Mouse (Mus musculus) left cerebral cortex, adult 9 months (tissue): ENCODE results near the gene Arhgef19.

Experiments used
- DNase-seq, 2 experiments: peaks; one replicate each; pipeline ENCODE4 v3.0.0; 2022; ENCODE audit warnings: low spot score in 2 of 2

Arhgef19 gene

DNA sequence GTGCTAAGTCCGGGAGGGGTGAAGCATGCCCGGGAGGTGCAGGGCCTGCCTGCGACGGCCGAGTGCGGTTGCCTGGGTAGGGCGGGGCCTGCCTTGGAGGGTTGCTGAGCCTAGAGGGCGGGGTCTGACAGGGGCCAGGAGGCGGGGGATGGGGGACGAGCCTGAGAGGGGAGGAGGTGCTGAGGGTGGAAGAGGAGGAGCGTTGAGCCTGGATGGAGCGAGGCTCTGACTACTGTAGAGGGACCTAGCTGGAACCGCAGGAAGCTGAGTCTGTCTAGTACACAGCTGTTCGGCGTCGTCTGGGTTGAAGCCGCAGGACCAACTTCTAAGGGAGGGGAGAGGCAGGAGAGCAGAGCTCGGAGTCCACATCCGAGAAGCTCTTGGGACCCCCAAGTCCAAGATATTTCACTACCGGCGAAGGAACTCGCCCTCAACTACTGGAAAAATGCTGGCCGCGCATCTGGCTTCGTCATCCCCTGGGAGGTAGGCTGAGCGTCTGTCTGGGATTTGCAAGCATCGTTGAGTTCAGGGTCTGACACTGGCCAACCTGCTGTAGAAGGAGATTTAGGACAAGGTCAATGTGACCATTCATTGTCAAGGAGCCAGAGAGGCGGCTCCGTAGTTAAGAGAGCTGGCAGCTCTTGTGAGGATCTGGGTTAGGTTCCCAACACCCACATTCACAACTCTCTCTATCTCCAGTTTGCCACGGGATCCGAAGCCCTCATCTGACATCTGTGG lies at the start of gene Arhgef19:
Arhgef19 (plus strand) TSS at position 112 of the 738 bp plus-strand sequence.
- peak in 1 of 2 experiments; percentile 58 for DNase-seq

DNA sequence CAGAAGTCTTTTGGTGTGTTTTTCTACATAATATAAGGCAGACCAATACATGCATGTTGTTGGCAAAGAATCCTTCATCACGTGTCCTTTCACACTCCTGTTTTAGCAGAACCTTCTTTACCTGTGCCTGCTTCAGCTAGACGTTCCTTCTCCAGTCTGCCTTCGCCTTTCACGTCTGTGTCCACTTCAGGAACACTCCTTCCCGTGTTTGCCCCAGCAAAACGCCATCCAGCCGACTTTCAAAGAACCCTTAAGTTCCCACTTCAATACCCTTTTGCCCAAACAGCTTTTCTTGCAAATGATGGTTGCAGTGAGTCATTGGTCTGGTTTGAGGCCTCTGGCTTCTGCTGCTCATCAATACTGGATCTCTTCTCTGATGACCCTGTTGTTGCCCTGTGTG lies 48.0 kb upstream of the Arhgef19 start:
- DNase-seq = no peak

DNA sequence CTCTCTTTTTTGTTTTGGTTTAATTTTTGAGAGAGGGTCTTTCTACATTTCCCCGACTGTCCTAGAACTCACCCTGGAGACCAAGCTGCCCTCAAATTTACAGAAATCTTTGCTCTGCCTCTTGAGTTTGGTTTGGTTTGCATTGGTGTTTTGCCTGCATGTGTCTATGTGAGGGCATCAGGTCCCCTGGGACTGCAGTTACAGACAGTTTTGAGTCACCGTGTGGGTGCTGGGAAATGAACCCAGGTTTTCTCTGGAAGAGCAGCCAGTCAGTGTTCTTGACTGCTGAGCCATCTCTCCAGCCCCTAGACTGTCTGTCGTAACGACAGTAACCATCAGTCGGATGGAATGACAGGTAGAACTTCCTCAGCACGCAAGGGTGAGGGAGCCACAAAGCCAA lies 44.7 kb upstream of the Arhgef19 start:
- DNase-seq = no peak

DNA sequence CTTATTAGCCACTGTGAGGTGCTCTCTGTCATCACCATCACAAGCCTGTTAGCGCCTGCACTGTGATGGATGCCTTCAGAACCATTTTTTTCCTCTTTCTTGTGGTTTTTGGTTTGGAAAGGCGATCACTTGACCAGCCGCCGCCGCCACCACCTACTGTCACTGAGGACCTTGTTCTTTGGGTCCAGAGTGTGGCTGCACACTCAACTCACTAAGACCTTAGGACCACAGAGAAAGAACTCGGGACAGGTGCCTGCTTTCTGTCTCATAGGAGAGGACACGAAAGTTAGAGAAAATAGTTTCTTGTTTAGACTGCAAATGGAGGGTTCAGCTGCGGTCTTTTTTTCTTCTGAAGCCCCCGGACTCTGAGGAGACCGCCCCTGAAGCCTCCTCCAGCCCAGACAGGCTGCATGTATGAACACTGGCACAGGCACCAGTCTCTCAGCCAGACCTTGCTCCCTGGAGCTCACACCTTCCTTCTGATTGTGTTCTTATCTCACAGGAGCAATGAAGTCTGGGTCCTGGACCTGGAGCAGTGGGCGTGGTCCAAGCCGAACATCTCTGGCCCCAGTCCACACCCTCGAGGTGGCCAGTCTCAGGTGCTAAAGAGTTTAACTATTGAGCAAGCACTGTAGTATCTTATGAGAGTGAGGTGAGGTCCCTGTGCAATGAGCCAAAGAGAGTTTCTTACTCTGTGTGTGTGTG lies 42.2 kb upstream of the Arhgef19 start:
- DNase-seq = no peak

DNA sequence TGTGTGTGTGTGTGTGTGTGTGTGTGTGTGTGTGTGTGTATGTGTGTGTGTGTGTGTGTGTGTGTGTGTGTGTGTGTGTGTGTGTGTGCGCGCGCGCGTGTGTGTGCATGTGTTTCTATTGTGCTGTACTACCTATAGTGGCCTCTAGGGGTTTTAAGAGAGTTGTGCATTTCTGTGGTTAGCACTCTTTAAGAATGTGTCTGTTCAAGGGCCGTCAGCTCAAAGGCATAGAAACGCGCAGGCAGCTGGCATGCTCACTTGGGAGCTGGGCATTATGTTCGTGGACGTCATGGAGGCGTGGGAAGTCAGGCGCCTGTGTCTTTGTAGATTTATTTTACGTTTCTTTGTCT lies 41.6 kb upstream of the Arhgef19 start:
- no peak for DNase-seq

DNA sequence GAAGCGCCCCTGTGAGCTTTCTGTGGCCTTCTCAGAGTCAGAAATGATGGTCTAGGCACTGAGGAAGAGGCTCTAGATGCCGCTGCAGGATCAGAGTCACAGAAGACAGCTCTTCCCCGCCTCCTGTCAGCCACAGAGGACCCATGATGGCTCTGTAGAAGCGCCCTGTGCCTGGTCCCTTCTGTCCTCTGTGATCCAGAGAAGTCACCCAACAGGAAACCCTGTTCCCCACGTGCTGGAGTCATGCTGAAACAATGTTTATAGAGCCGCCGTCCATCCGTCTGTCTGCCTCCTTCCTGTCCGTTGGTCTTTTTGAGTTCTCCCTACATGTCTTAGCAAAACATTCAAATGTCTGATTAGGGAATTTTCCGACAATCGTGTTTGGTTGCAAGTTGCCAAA lies 38.4 kb upstream of the Arhgef19 start:
- DNase-seq = no peak

DNA sequence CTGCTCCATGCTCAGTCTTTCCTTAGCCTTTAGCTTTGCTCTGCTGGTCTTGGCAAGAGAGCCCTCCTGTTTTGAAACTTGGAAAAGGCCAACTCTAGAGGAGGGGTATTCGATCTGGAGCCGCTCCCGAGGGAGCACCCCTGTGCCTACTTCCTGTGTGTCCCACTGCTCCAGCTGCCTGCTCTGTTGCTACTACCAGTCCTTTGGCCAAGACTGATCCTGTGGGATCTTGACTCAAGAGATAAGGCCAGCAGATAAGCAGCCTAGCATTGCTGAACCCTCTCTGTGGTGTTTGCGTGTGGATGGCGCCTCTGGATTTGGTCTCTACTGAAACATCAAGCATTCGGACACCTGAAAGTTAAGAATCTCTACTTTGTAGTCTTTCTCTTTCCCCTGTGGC lies 37.1 kb upstream of the Arhgef19 start:
- no peak for DNase-seq

DNA sequence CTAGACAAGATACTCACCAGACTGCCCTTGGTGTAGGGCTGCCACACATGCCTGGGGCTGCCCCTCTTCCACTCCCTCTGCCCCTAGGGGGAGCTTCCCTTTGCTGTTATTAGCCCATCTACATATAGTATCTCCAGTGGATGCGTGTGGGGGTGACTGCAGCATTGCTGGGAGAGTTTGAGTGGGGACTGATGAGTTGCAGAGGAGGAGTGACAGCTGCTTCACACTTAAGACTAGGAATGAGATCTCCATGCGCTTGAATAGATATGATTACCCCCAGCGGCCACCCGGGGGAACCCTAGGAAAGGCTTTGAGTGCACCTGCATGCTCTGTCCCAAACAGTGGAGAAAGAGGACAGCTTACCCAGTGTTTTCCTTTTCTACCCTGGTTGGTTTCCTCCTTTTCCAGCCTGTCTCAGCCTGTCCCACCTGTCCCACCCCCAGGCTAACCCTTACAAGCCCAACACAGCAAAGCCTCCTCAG lies 34.7 kb upstream of the Arhgef19 start:
- DNase-seq = peak in 1 of 2 experiments; percentile 40

DNA sequence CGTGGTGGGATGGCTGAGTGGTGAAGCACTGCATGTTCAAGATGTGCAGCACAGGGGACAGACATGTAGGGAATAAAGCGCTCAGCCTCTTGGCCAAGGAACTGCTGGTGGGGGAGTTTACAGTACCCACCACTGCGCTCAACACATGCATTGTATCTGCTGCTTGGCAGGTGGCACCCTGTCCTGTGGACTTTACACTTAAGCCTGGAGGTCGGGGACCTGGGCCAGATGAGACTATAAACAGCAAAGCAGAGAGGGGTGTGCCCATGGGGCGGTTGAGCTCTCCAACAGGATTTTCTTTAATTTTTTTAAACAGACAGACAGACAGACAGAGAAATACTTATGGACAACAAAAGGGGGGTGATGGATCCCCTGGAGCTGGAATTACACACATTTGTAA lies 32.2 kb upstream of the Arhgef19 start:
- DNase-seq = no peak

DNA sequence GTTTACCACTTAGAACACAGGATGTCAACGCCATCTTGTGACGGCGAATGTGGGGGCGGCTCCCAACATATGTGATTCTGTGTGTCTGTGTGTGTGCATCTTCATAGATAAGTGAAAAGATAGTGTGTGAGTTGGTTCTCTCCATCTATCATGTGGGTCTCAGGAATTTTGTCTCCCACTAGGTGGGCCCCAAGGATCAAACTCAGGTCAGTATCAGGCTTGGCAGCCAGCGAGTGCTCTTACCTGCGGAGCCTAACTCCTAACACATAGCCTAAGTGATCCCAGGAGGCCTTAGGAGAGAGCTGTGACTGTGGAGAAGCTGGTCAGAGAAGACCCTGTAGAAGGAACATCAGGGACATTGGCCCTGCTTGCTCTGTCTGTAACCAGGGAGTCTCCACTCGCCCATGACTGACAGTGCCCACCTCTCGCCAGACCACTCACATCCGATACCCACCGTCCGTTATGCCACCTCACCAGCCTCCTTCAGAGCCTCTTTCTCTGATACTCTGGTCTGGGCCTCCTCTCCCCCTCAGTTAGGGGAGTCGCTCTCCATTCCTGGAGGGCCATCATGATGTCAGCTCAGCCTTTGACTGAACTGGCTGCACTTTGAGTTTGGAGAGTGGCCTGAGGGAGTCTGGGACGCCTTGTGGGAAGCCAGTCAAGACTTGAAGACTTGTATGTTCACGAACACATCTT lies 28.6 kb upstream of the Arhgef19 start:
- DNase-seq = no peak

DNA sequence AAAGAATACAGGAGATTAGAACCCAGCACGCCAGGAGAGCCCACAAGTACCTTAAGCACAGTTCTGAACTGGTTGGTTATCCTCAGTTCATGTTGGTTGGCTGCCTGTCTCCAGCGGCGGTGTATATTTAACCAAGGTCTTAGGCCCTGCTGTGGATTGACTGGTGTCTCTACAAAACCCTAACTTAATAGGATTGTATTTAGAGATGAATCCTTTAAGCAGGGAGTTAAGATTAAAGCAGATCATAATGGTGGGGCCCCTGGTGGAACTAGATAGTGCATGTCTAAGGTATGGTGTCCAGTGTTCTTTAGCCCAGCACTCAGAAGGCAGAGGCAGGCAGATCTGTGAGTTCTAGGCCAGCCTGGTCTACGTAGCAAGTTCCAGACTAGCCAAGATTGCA lies 27.7 kb upstream of the Arhgef19 start:
- no peak for DNase-seq

DNA sequence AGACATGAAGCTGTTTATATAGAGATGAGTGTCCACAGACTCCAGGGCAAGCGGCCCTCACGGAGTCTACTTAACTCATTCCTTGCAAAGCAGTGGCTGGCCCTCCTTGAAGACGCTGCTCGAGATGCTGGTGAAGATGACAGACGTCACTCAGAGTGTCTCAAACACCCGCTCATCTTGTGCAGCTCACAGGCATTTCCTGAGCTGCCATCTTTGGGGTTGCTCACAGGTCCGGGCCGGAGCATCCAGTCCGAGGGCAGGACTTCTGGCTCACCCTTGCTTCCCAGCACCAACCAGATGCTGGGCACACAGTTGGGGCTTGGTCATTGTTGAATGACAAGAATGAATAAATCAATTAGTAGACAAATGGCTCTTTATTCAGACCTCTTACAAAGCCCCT lies 26.4 kb upstream of the Arhgef19 start:
- no peak for DNase-seq

DNA sequence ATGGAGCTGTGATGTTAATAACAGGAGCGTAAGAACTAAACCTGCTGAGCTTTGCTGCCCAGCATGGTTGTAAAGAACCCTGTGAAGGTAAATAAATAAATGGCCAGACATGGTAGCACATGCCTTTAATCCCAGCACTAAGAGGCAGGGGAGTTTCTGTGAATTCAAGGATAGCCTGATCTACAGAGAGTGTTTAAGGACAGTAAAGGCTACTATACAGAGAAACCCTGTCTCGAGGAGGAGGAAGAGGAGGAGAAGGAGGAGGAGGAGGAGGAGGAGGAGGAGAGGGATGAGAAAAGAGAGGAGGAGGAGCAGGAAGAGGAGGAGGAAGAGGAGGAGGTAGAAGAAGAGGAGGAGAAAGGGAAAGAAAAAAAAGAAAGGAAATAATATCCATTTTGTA lies 26.0 kb upstream of the Arhgef19 start:
- no peak for DNase-seq

DNA sequence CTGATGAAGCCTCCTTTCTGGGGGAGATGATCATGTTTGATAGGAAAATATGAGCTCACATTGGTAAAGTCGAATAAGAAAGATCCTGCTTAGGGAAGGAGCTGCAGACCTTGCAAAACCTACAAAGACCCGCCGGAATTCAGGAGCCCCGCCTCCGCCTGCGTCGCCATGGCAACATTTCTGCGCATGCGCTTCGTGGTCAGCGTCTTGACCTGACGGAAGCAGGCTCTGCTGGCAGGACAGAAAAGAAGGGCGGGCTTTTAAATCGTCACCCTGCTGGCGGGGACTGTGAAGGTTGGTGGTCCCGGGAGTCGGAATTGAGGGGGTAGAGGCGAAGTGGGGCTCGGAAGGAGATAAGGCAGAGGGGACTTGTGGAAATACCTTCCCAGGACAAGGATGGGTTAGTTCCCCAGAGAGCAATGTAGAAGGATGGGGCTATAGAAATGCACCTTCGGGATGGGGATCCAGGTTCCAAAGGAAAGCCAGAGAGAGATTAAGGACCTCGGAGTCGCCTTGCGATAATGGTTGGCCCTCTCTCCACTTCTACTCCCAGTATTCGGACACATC lies 25.4 kb upstream of the Arhgef19 start, which contains the start of gene Rsg1:
Rsg1 (plus strand) TSS at position 187 of the 567 bp plus-strand sequence.
- peak; percentile 81 to 96 for DNase-seq

DNA sequence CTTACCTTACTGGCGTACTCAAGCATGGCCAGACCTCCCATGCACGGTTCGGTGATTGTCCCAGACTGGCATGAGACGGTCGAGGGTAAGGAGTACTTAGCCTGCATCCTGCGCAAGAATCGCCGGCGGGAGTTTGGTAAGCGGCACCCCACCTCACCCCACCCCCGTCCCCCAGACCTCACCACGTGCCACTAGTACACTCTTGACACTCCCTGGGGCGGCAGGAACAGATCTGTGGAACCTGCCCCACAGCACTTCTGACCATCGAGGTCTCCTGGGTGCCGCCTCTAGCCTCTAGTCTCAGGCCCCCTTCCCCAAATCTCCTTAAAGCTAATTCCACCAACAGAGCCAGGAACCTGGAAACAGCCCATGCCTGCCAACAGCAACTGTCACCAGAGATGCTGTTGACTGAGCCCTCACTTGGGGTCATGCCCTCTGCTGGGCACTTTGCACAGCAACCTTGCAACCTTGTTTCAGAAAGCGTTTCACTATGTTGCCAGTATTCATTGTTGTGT lies 24.9 kb upstream of the Arhgef19 start:
- DNase-seq = no peak

DNA sequence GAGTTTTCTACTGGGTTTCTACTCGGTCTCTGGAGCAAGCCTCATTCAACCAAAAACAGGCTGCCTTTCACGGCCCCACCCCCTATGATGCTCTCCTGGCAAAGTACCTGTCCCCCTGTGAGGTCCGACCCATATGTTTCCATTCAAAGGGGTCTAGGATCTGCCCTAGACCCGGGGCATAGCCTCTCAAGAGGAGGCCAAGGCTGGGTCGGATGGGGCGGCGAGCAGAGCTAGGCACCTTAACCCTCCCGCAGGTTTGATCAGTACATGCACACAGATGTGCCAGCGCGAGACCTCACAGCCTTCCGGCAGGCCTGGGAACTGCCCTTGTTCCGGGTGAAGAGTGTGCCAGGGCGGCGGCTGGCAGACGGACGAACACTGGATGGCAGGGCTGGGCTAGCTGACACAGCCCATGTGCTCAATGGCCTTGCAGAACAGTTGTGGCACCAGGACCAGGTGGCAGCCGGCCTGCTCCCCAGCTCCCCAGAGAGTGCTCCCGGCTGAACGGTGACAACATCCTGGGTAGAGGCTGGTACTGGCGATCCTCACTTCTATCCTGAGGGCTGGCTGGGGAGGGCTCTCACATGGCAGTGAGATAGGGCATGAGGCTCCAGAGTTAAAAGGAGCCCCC lies 19.6 kb upstream of the Arhgef19 start:
- no peak for DNase-seq

DNA sequence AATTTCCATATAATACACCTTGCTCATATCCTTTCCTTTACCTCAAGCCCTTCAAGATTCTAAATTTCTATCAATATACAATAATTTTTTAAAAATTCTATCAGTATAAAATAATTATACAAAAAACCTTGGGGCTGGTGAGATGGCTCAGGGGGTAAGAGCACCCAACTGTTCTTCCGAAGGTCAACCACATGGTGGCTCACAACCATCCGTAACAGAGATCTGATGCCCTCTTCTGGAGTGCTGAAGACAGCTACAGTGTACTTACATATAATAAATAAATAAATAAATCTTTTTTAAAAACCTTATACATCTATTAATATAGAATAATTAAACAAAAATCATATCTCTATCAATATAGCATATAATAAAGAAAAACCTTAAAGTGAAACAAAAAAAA lies 17.5 kb upstream of the Arhgef19 start:
- DNase-seq = no peak

DNA sequence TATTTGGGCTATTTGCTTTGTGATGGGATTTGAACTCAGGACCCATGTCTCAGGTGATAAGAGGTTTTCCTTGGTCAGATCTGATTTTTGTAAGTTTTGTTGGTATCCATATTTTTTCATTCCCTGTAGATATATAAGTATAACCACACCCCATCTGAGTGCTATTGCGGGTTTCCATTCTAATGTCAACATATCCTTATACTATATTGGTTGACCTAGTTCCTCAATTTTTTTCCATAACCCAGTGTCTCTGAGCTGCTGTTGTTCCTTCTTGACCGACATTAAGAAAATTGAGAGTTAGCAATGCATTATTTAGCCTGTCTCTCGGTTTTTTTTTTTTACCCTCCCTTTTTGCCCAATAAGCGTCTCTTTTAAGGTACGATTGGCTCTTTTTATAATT lies 16.5 kb upstream of the Arhgef19 start:
- no peak for DNase-seq

DNA sequence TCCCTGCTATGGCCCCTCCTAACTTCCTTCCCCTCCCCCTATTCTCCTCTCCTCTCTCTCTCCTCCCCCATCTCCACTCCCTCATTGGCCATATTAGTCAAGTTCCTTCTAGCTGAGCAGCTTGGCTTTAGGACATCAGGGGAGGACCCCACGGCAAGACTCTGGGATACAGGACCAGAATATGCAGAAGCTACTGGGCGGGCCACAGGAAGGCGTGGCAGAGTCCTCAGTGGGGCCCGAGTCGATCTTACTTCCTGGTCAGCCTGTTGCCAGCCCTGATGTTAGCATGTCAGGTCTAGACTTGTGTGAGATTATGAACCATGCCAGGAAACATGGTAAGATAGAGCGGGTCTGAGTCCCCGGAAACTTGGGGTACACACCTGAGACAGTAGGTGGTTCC lies 10.6 kb upstream of the Arhgef19 start:
- DNase-seq = no peak

DNA sequence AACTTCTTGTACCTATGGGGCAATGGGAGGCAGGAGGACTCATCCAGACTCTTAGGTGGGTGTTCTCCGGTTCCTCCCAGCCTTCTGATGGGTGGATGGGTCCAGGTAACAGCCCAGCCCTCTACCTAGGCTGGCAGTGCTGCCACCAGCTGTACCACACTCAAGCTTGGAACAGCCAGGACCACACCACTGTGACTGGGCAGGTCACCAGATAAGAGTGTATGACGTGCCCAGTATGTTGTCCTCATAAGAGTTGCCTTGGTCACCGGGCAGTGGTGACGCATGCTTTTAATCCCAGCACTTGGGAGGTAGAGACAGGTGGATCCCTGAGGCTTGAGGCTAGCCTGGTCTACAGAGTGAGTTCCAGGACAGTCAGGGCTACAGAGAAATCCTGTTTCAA lies 6.1 kb upstream of the Arhgef19 start:
- no peak for DNase-seq

DNA sequence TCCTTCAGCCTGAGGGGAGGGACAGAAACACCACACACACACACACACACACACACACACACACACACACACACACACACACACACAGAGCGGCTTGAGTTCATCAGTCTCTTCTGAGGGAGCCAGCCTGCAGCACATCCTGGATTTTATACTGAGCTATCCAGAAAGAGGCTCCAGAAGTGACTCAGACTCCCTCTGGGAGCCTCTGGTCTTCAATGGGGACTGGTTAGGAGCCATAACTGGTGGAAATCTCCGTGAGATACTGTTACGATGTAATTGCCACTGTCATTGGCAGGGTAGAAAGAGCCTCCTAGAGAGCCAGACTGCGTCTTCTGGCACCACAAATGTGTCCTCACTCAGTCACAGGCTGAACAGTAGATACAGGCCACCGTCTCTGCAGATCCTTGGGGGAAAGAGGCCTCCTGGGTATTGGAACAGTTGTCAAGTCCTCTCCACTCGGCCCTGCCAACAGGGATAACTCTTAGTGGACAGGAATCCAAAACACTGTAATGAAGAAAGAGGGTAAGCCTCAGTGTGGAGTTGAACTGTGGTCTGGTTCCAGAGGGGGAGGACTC lies 3.7 kb upstream of the Arhgef19 start:
- no peak for DNase-seq
